In genomic region chr15:52458782-52459181, GRCm38 (mm10) we compare ENCODE assay signal across 8 mouse cellular contexts.
DNase-seq lines count a peak whose midpoint lies in the region; ATAC-seq lines count a peak whose summit lies in the region.

No protein-coding gene starts in this region.

- WGBS in forebrain, embryonic 10.5 days = under 1% methylated on average over 3 of the region's 3 CpGs

- H3K27ac ChIP-seq in forebrain, embryonic 10.5 days = no peak overlapping the region

- H3K4me3 ChIP-seq in forebrain, embryonic 10.5 days = no peak overlapping the region

- peak; percentile 94 for DNase-seq in brain, adult 2 months (ENCODE audit: low read depth, low spot score)
- DNase-seq in forebrain, embryonic 10.5 days (ENCODE audit: extremely low spot score, low spot score) = peak; percentile 78
- DNase-seq in heart, postnatal 14 days = peak; percentile 62 to 79
- DNase-seq in kidney, postnatal 4 days = peak; percentile 86 to 87
- DNase-seq in lung, adult 18-20 months = peak; percentile 44 to 58
- DNase-seq in ovary, adult 18-20 months (ENCODE audit: low spot score) = peak; percentile 6
- DNase-seq in thymus, postnatal 10 days (ENCODE audit: low spot score in 2 of 2) = peak; percentile 7 to 43

- no peaks in the 10 kb centered on the region for H3K27me3 ChIP-seq in forebrain, embryonic 10.5 days (ENCODE audit: poor library complexity, severe bottlenecking)

- ATAC-seq in CD4-positive, CD25-positive, alpha-beta regulatory T cell, adult 4 months = peak; percentile 62

- intact Hi-C loops in heart, postnatal 14 days (cut with DNase I) = loop anchor here (2.0 to 5.0 kb wide), 2 partner anchors 296 to 546 kb away; no protein-coding TSS in a partner anchor

- H3K9me3 ChIP-seq in forebrain, embryonic 10.5 days = no peaks in the 10 kb centered on the region

- no peaks in the 10 kb centered on the region for H3K36me3 ChIP-seq in forebrain, embryonic 10.5 days (replicated peaks)

- peaks cover 25% of the 10 kb centered on the region for H3K4me1 ChIP-seq in forebrain, embryonic 10.5 days

Comparison
In these comparisons a context has a peak if more than half of its experiments do, and no peak if none do; other contexts are left out.
1. DNase-seq: peak in every context shown above with its lines; median percentile 94 in brain, adult 2 months; 86 in kidney, postnatal 4 days; 78 in forebrain, embryonic 10.5 days; 70 in heart, postnatal 14 days; 51 in lung, adult 18-20 months; 25 in thymus, postnatal 10 days; 6 in ovary, adult 18-20 months.